Mouse (Mus musculus): ENCODE data around the gene Olfr472. TPM values are rescaled to one million over a fixed set of nuclear protein-coding genes. Genes with fewer than 3 reads are reported as not detected.
"Not testable (repeated sequence)": the region's sequence is repeated elsewhere in the genome, so short reads cannot be mapped to it uniquely, and the experiment has no call there.

Olfr472 gene
- polyA plus RNA-seq (2012; rRNA removed) = 0.01 TPM in 1 of 2 replicates, not detected in the other

- Histone ChIP-seq H3K27me3 (ENCODE audit: control insufficient read depth, insufficient read depth, low read length) (no peaks in the 10 kb centered on the region), H3K36me3 (ENCODE audit: control insufficient read depth, insufficient read depth, low read length) (no peaks in the 10 kb centered on the region), H3K27ac (ENCODE audit: control insufficient read depth, insufficient read depth, low read depth, low read length) (no peak within 1 kb of the TSS), H3K4me3 (ENCODE audit: control insufficient read depth, low read depth, low read length) (no peak within 1 kb of the TSS), H3K4me1 (ENCODE audit: control insufficient read depth, insufficient read depth, low read length) (no peaks in the 10 kb centered on the region)
- TF ChIP-seq POLR2A (IDR thresholded peaks at IDR 0.05; ENCODE audit: control insufficient read depth, low read depth, low read length) (no peak), CTCF (IDR thresholded peaks at IDR 0.05; ENCODE audit: control insufficient read depth, insufficient read depth, insufficient replicate concordance, low read depth, low read length) (no peak)
Measured at GRCm38 (mm10) chr7:107897602-107898001, at the start of gene Olfr472. Olfr472 (plus strand) TSS chr7:107897902.

DNA sequence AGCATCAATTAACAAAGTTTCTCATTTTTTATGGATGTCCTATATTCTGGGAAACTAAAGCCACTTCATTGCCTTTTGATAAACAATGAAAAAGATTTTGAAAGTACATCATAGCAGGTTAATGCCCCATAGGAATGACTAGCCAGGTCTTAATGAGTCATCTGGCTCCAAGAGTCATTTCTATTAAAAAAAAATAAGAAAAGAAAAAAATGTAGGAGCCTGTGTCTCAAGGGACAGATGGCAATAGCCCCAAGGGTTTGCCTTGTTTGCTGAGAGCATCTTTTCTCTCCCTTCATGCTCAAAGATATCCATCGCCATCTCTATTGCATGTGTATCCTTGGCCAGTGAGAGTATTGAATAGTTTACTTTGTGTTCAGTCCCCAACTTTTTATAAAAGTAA lies 32.4 kb downstream of the Olfr472 start, which contains the start of gene Olfr473:
Gene Olfr473, plus strand, starts transcription at position 301 of the 400 bp plus-strand sequence.
- TF ChIP-seq POLR2A (IDR thresholded peaks at IDR 0.05; ENCODE audit: control insufficient read depth, low read depth, low read length) (no peak), CTCF (IDR thresholded peaks at IDR 0.05; ENCODE audit: control insufficient read depth, insufficient read depth, insufficient replicate concordance, low read depth, low read length) (no peak)

GRCm38 (mm10) chr7:107952539-107952938 lies 54.8 kb downstream of the Olfr472 start:
- H3K27me3 ChIP-seq (ENCODE audit: control insufficient read depth, insufficient read depth, low read length); H3K4me1 ChIP-seq (ENCODE audit: control insufficient read depth, insufficient read depth, low read length); H3K27ac ChIP-seq (ENCODE audit: control insufficient read depth, insufficient read depth, low read depth, low read length); H3K36me3 ChIP-seq (ENCODE audit: control insufficient read depth, insufficient read depth, low read length); H3K4me3 ChIP-seq (ENCODE audit: control insufficient read depth, low read depth, low read length): not testable (repeated sequence)

More for the DNA sequence above, 32.4 kb downstream of the Olfr472 start, which contains the start of gene Olfr473:
- no peak within 1 kb of the TSS for H3K27ac ChIP-seq (ENCODE audit: control insufficient read depth, insufficient read depth, low read depth, low read length)
- H3K4me3 ChIP-seq (ENCODE audit: control insufficient read depth, low read depth, low read length) = no peak within 1 kb of the TSS
- no peaks in the 10 kb centered on the region for H3K27me3 ChIP-seq (ENCODE audit: control insufficient read depth, insufficient read depth, low read length)
- H3K36me3 ChIP-seq (ENCODE audit: control insufficient read depth, insufficient read depth, low read length) = no peaks in the 10 kb centered on the region
- no peaks in the 10 kb centered on the region for H3K4me1 ChIP-seq (ENCODE audit: control insufficient read depth, insufficient read depth, low read length)

DNA sequence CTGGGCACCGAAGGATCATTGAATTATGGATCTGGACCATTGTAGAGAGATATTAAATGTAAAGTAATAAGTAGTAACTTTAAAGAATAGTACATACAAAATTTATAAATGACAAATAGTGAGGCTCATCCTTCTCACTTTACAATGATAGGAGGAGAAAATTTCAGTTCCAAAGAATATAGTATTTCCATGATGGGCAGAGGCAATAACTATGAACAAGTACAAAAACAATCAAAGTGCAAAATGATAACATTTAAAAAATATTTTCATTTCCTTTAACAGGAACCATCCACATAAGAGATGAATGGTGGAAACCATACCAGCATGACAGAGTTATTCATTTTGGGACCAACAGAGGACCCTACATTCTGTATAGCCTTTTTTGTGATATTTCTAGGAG lies 56.6 kb downstream of the Olfr472 start, which contains the start of gene Olfr474:
Gene Olfr474, plus strand, starts transcription at position 301 of the 400 bp plus-strand sequence.
- TF ChIP-seq POLR2A (IDR thresholded peaks at IDR 0.05; ENCODE audit: control insufficient read depth, low read depth, low read length) (no peak), CTCF (IDR thresholded peaks at IDR 0.05; ENCODE audit: control insufficient read depth, insufficient read depth, insufficient replicate concordance, low read depth, low read length) (no peak)
- H3K4me3 ChIP-seq (ENCODE audit: control insufficient read depth, low read depth, low read length) = no peak within 1 kb of the TSS
- no peak within 1 kb of the TSS for H3K27ac ChIP-seq (ENCODE audit: control insufficient read depth, insufficient read depth, low read depth, low read length)
- no peaks in the 10 kb centered on the region for H3K4me1 ChIP-seq (ENCODE audit: control insufficient read depth, insufficient read depth, low read length)
- no peaks in the 10 kb centered on the region for H3K27me3 ChIP-seq (ENCODE audit: control insufficient read depth, insufficient read depth, low read length)
- no peaks in the 10 kb centered on the region for H3K36me3 ChIP-seq (ENCODE audit: control insufficient read depth, insufficient read depth, low read length)

Other genes starting within 250 kb of the Olfr472 start
- gene Cyb5r2, start 139.9 kb upstream of the Olfr472 start, polyA plus RNA-seq (2012; rRNA removed) = 13.2 and 14.8 TPM in 2 replicates
- gene Ovch2, start 96.7 kb upstream of the Olfr472 start, polyA plus RNA-seq (2012; rRNA removed) = not detected in 2 replicates
- gene Olfr467, start 85.6 kb upstream of the Olfr472 start, polyA plus RNA-seq (2012; rRNA removed) = not detected in 2 replicates
- not detected in 2 replicates for gene Olfr469, start 72.4 kb upstream of the Olfr472 start, polyA plus RNA-seq (2012; rRNA removed)
- gene Olfr470, start 50.4 kb upstream of the Olfr472 start, polyA plus RNA-seq (2012; rRNA removed) = not detected in 2 replicates
- gene Olfr473, start 32.5 kb downstream of the Olfr472 start, polyA plus RNA-seq (2012; rRNA removed) = not detected in 2 replicates
- not detected in 2 replicates for gene Olfr474, start 56.7 kb downstream of the Olfr472 start, polyA plus RNA-seq (2012; rRNA removed)
- not detected in 2 replicates for gene Olfr476, start 66.9 kb downstream of the Olfr472 start, polyA plus RNA-seq (2012; rRNA removed)
- gene Olfr477, start 88.8 kb downstream of the Olfr472 start, polyA plus RNA-seq (2012; rRNA removed) = not detected in 2 replicates
- not detected in 2 replicates for gene Olfr478, start 136.1 kb downstream of the Olfr472 start, polyA plus RNA-seq (2012; rRNA removed)
- gene Olfr479, start 152.8 kb downstream of the Olfr472 start, polyA plus RNA-seq (2012; rRNA removed) = not detected in 2 replicates
- not detected in 2 replicates for gene Olfr480, start 169.4 kb downstream of the Olfr472 start, polyA plus RNA-seq (2012; rRNA removed)
- not detected in 2 replicates for gene Olfr481, start 182.0 kb downstream of the Olfr472 start, polyA plus RNA-seq (2012; rRNA removed)
- not detected in 2 replicates for gene Olfr482, start 199.7 kb downstream of the Olfr472 start, polyA plus RNA-seq (2012; rRNA removed)
- not detected in 2 replicates for gene Olfr483, start 202.9 kb downstream of the Olfr472 start, polyA plus RNA-seq (2012; rRNA removed)
- gene Olfr484, start 229.5 kb downstream of the Olfr472 start, polyA plus RNA-seq (2012; rRNA removed) = not detected in 2 replicates

Data from testis, adult 2 months (tissue).